11 mouse cellular contexts compared by ENCODE assay signal in the genomic region with DNA sequence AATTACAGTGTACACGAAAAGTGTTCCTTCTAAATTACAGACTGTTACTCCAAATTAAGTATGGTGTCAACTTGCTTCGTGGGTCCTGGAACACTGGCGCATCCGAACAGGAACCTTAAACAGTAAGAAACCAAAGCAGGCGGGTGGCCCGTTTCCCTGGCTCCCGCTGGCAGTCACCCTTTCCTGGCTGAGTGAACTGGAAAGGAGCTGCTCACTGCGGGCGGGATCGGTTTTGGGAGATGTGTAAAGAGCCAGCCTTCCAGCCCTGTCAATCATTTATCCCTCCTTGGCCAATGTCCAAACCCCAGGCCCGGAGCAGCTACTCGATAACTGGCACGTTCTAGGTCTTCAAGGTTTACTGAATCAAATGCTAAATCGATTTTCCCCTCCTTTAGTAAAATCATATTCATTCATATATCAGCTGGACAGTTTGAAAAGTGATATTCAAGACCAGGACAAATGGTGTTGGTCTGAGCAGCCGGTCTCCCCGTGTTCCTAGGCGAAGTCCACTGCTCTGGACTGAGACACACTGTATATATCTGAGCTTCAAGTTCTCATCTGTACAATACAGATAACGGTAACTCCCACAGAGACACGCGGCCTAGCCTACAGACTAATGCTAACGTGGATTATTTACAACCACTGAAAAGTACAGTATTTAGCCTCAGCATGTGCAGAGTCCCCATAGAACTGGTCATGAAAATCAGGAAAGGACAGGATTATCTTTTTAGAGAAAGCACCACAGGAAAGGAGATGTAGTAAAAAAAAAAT. TPM values are rescaled to one million over a fixed set of nuclear protein-coding genes. Genes with fewer than 3 reads are reported as not detected.
A peak's percentile ranks its signal among the peaks of the same experiment; 100 is the strongest.
DNase-seq lines count a peak whose midpoint lies in the region; ATAC-seq and TF ChIP-seq lines count a peak whose summit lies in the region.
"Had no signal": no experiment of that assay in that cellular context is flagged by ENCODE, and none has a peak within 500 bp of the region (broad histone marks: within the 10 kb centered on the region; RNA-seq: fewer than 3 reads in every experiment).

No protein-coding gene starts in this region.

- DNase-seq in c-Kit-positive CD71-positive TER-119-positive erythroid progenitor cells, embryonic 14.5 days (ENCODE audit: low spot score) = peak; percentile 68
- DNase-seq in kidney, adult 9 months = peak; percentile 88
- DNase-seq in thymus, postnatal 36 days = no peak
- no peak for DNase-seq in hindbrain, embryonic 14.5 days (ENCODE audit: low spot score)
- no peak for DNase-seq in lung, adult 2 months
- DNase-seq: lung, postnatal 4 days; thymus, adult 2 months had no signal

- no peak overlapping the region for H3K4me2 ChIP-seq in intestine, embryonic 15.5 days (replicated peaks)
- H3K4me2 ChIP-seq in intestine, postnatal 0 days (replicated peaks; ENCODE audit: low read depth) = no peak overlapping the region
- no peak overlapping the region for H3K4me2 ChIP-seq in hindbrain, embryonic 14.5 days (replicated peaks)

- no peaks in the 10 kb centered on the region for H3K27me3 ChIP-seq in intestine, embryonic 15.5 days (replicated peaks)
- no peaks in the 10 kb centered on the region for H3K27me3 ChIP-seq in intestine, postnatal 0 days (replicated peaks; ENCODE audit: control insufficient read depth, insufficient read depth, low read length)
- H3K27me3 ChIP-seq in hindbrain, embryonic 14.5 days (ENCODE audit: control insufficient read depth, insufficient read depth, low read length) = peaks cover 4% of the 10 kb centered on the region; the same call in 1 of the 2 replicates

- H3K4me1 ChIP-seq in intestine, embryonic 15.5 days (replicated peaks) = 0 out of 2 replicates have a peak, but pooled peaks cover 6% of the 10 kb centered on the region
- H3K4me1 ChIP-seq in intestine, postnatal 0 days (replicated peaks; ENCODE audit: control insufficient read depth, insufficient read depth, low read length) = 0 out of 2 replicates have a peak, but pooled peaks cover 2% of the 10 kb centered on the region
- H3K4me1 ChIP-seq in hindbrain, embryonic 14.5 days (replicated peaks; ENCODE audit: control insufficient read depth, insufficient read depth, low read length) = peaks cover 12% of the 10 kb centered on the region; the same call in 1 of the 2 replicates
- H3K4me1 ChIP-seq in lung, adult 2 months (ENCODE audit: control insufficient read depth, insufficient read depth, low read length) = no peaks in the 10 kb centered on the region

- H3K9me3 ChIP-seq in intestine, embryonic 15.5 days = no peaks in the 10 kb centered on the region
- H3K9me3 ChIP-seq in intestine, postnatal 0 days (ENCODE audit: control insufficient read depth) = no peaks in the 10 kb centered on the region
- no peaks in the 10 kb centered on the region for H3K9me3 ChIP-seq in hindbrain, embryonic 14.5 days (ENCODE audit: control insufficient read depth, low read length)
- H3K9me3 ChIP-seq: neural tube, embryonic 13.5 days had no signal

- TF ChIP-seq POLR2A in lung, adult 2 months (IDR thresholded peaks at IDR 0.05; ENCODE audit: borderline replicate concordance, extremely low read depth, low read depth, low read length) = no peak

- no peak overlapping the region for H3K4me3 ChIP-seq in intestine, embryonic 15.5 days (replicated peaks)
- H3K4me3 ChIP-seq in intestine, postnatal 0 days (ENCODE audit: low read depth, low read length) = no peak overlapping the region
- H3K4me3 ChIP-seq in hindbrain, embryonic 14.5 days (replicated peaks; ENCODE audit: low read length) = no peak overlapping the region
- no peak overlapping the region for H3K4me3 ChIP-seq in lung, adult 2 months (replicated peaks; ENCODE audit: extremely low read depth, low read depth, low read length)
- H3K4me3 ChIP-seq: neural tube, embryonic 13.5 days had no signal

- WGBS in intestine, embryonic 15.5 days = 69% methylated on average over 21 of the region's 21 CpGs
- WGBS in intestine, postnatal 0 days = 61% methylated on average over 21 of the region's 21 CpGs
- 80% methylated on average over 21 of the region's 21 CpGs for WGBS in hindbrain, embryonic 14.5 days
- 76% methylated on average over 21 of the region's 21 CpGs for WGBS in lung, adult 2 months

- TF ChIP-seq CTCF in intestine, postnatal 0 days (IDR thresholded peaks at IDR 0.05; ENCODE audit: low read depth) = no peak
- TF ChIP-seq CTCF in lung, adult 2 months (IDR thresholded peaks at IDR 0.05; ENCODE audit: insufficient read depth, low read length) = no peak

- no peaks in the 10 kb centered on the region for H3K36me3 ChIP-seq in intestine, embryonic 15.5 days
- H3K36me3 ChIP-seq in intestine, postnatal 0 days (ENCODE audit: control insufficient read depth, insufficient read depth) = no peaks in the 10 kb centered on the region
- no peaks in the 10 kb centered on the region for H3K36me3 ChIP-seq in hindbrain, embryonic 14.5 days (replicated peaks; ENCODE audit: control insufficient read depth, insufficient read depth)

- peak; percentile 26; the same call in 1 of the 2 replicates for ATAC-seq in intestine, embryonic 15.5 days
- ATAC-seq in intestine, postnatal 0 days = no peak
- peak; percentile 43 for ATAC-seq in megakaryocyte progenitor cell, adult 5-6 weeks (replicated peaks; ENCODE audit: poor library complexity)
- ATAC-seq in hindbrain, embryonic 14.5 days (ENCODE audit: low FRiP score) = no peak

- no peak overlapping the region for H3K27ac ChIP-seq in intestine, embryonic 15.5 days
- H3K27ac ChIP-seq in intestine, postnatal 0 days (ENCODE audit: low read depth, low read length) = no peak overlapping the region
- H3K27ac ChIP-seq in hindbrain, embryonic 14.5 days = no peak overlapping the region
- H3K27ac ChIP-seq: neural tube, embryonic 13.5 days had no signal

- no peak overlapping the region for H3K9ac ChIP-seq in intestine, embryonic 15.5 days
- no peak overlapping the region for H3K9ac ChIP-seq in intestine, postnatal 0 days (ENCODE audit: low read depth, low read length)
- H3K9ac ChIP-seq in hindbrain, embryonic 14.5 days = no peak overlapping the region
- H3K9ac ChIP-seq: neural tube, embryonic 13.5 days had no signal

RNA-seq across cellular contexts. Expression of a gene that starts 2.4 kb away (rescaled TPM):
- 55.8 and 56.3 TPM in 2 replicates for polyA plus RNA-seq in intestine, embryonic 15.5 days (2015; fragmentation: Nextera tagmentation; extraction: Ambion mirVana)
- 26.0 and 27.4 TPM in 2 replicates for polyA plus RNA-seq in intestine, postnatal 0 days (2015; fragmentation: Nextera tagmentation; extraction: Ambion mirVana)
- total RNA-seq in megakaryocyte progenitor cell, adult 5-6 weeks (2015) = 26.9 and 37.3 TPM in 2 replicates
- 26.0 and 26.3 TPM in 2 replicates for total RNA-seq in megakaryocyte progenitor cell, adult 5-6 weeks (2017)
- 22.6 and 25.5 TPM in 2 replicates for polyA plus RNA-seq in hindbrain, embryonic 14.5 days (2014; fragmentation: Nextera tagmentation; extraction: Ambion mirVana)
- 10.6 and 17.0 TPM in 2 replicates for polyA plus RNA-seq in lung, adult 2 months (2012; rRNA removed)

RNA-seq across cellular contexts. Expression of a gene that starts 35.5 kb away (rescaled TPM):
- polyA plus RNA-seq in intestine, embryonic 15.5 days (2015; fragmentation: Nextera tagmentation; extraction: Ambion mirVana) = 18.1 and 19.1 TPM in 2 replicates
- polyA plus RNA-seq in intestine, postnatal 0 days (2015; fragmentation: Nextera tagmentation; extraction: Ambion mirVana) = 9.7 and 11.5 TPM in 2 replicates
- total RNA-seq in megakaryocyte progenitor cell, adult 5-6 weeks (2015) = 3.3 and 7.1 TPM in 2 replicates
- total RNA-seq in megakaryocyte progenitor cell, adult 5-6 weeks (2017) = 1.1 and 3.0 TPM in 2 replicates
- polyA plus RNA-seq in hindbrain, embryonic 14.5 days (2014; fragmentation: Nextera tagmentation; extraction: Ambion mirVana) = 27.9 and 28.8 TPM in 2 replicates
- 11.3 and 17.3 TPM in 2 replicates for polyA plus RNA-seq in lung, adult 2 months (2012; rRNA removed)

RNA-seq across cellular contexts. Expression of a gene that starts 59.2 kb away (rescaled TPM):
- polyA plus RNA-seq in intestine, embryonic 15.5 days (2015; fragmentation: Nextera tagmentation; extraction: Ambion mirVana) = 17.6 and 18.2 TPM in 2 replicates
- 5.9 and 6.7 TPM in 2 replicates for polyA plus RNA-seq in intestine, postnatal 0 days (2015; fragmentation: Nextera tagmentation; extraction: Ambion mirVana)
- total RNA-seq in megakaryocyte progenitor cell, adult 5-6 weeks (2015) = 53.9 and 62.0 TPM in 2 replicates
- total RNA-seq in megakaryocyte progenitor cell, adult 5-6 weeks (2017) = 19.9 and 24.9 TPM in 2 replicates
- polyA plus RNA-seq in hindbrain, embryonic 14.5 days (2014; fragmentation: Nextera tagmentation; extraction: Ambion mirVana) = 58.5 and 64.9 TPM in 2 replicates
- polyA plus RNA-seq in lung, adult 2 months (2012; rRNA removed) = 4.3 and 5.5 TPM in 2 replicates

Comparison
In these comparisons a context has a peak if more than half of its experiments do, and no peak if none do; other contexts are left out.
1. ATAC-seq: peak in intestine, embryonic 15.5 days (single experiment) and megakaryocyte progenitor cell, adult 5-6 weeks (single experiment); none in intestine, postnatal 0 days (single experiment) and hindbrain, embryonic 14.5 days (single experiment).
2. DNase-seq: peak in c-Kit-positive CD71-positive TER-119-positive erythroid progenitor cells, embryonic 14.5 days (single experiment) and kidney, adult 9 months (single experiment); none in thymus, postnatal 36 days (0 of 2), hindbrain, embryonic 14.5 days (single experiment) and lung, adult 2 months (single experiment).